Mouse (Mus musculus) bone marrow, adult 2 months (tissue): ENCODE results near the gene Nrxn2.

Experiments used
- CTCF ChIP-seq: fragments of 200-500 bp; IDR thresholded peaks from 2 replicates; pipeline ENCODE4 v1.5.1; 2011; ENCODE audit warnings: low read length, control low read depth; ENCODE audit not compliant: control insufficient read depth, insufficient read depth
- POLR2A ChIP-seq: fragments of 200-500 bp; IDR thresholded peaks from 2 replicates; pipeline ENCODE4 v1.6.1; 2011; ENCODE audit warnings: low read depth, mild to moderate bottlenecking, control low read depth, low read length, borderline replicate concordance; ENCODE audit not compliant: control insufficient read depth

- TF ChIP-seq POLR2A (no peak), CTCF (peak; percentile 76)
Measured at GRCm38 (mm10) chr19:6552302-6553028, 133.9 kb downstream of the Nrxn2 start.
